Mouse (Mus musculus) layer of hippocampus, adult 18-20 months (tissue): ENCODE results near the gene Agl. TPM values are rescaled to one million over a fixed set of nuclear protein-coding genes. Genes with fewer than 3 reads are reported as not detected.
"Not testable (repeated sequence)": the region's sequence is repeated elsewhere in the genome, so short reads cannot be mapped to it uniquely, and the experiment has no call there.

Source experiments
- DNase-seq, 2 experiments: peaks; one replicate each; pipeline ENCODE4 v3.0.0; 2022; ENCODE audit warnings: low spot score in 2 of 2
- total RNA-seq, 2 experiments: library from RNA; stranded (reverse); gene quantifications; 2 replicates each; pipeline ENCODE4 v1.2.3; 2021

Gene Agl
- total RNA-seq, 2 experiments from 2014 or later, result 22.4 to 25.7 TPM

DNA sequence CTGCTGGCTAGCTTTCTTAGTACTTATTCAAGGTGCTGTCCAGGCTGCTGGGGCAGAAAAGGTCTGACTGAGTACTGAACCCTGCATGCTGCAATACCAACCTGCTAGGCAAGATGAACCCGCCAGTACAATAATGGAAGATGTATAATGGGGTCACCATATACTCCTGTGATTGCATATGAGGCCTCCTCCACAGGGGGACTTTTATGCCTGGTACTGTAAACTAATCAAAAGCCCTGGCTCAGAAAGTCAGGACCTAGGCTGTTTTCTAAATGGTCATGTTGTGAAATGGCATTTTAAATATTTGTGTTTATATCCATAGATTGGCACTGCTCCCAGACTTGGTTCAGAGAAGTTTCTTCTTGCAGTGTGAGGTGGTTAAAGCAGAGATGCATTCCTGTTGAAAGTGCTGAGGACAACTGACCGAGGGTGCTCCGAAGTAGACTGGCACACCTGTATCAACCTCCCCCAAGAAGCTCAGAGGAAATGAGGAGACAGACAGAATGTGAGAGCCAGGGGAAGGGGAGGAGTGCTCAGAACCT, 8.8 kb upstream of the Agl start:
- no peak for DNase-seq

DNA sequence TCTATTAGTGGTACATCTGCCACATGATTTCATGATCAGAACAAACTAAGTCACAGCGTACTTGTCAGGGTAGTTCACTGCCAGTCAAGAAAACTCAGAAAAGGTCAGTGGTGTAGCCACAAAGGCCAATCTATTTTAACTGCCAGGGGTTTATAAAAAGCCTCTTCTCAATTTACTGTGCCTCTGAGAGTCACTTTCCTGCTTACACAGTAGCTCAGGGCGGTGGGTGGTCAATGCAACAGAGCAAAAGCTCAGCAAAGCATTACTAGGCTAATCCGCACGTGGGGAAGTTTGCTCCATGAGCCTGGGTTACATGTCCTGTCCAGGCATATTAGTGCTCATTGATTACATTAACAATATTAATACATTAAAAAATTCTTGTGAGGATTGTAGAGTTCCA, 8.0 kb upstream of the Agl start:
- DNase-seq, result no peak

DNA sequence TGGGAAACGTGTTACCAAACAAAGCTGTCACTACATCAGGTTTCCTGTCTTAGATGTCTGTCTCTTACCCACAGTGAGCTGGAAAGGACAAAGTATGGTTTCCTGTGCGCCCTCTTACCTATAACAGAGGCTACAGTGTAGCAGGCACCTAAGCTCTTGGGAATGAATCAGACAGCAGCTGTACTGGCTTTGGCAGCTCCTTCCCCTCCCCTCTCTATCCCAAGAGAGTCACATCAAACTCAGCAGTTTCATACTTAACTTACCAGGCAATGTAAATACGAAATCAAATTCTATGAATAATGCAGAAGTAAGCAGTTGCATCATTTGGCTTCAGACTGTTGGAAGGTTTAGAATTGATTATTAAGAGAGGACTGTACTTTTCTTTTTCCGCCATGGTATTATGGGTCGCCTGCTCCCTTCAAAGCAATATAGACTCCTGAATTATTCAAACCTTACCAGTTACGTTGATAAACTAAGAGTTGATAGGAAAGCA, 7.4 kb upstream of the Agl start:
- DNase-seq, result no peak

DNA sequence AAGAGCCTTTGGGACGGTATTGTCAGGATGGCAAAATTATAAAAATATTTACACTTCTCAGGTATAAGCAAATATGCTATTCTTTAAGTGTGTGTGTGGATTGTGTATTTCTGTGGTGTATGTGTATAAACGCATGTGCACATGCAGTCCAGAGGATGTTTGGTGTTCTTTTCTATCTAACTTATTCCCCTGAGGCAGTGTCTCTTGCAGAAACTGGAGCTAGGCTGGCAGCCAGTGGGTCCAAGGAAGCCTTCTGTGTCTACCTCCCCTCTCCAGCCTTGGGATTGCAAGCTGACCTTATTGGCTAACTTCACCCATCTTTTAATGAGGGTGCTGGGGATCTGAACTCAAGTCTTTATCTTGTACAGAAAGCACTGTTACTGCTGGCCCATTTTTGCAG, 5.0 kb upstream of the Agl start:
- no peak for DNase-seq

DNA sequence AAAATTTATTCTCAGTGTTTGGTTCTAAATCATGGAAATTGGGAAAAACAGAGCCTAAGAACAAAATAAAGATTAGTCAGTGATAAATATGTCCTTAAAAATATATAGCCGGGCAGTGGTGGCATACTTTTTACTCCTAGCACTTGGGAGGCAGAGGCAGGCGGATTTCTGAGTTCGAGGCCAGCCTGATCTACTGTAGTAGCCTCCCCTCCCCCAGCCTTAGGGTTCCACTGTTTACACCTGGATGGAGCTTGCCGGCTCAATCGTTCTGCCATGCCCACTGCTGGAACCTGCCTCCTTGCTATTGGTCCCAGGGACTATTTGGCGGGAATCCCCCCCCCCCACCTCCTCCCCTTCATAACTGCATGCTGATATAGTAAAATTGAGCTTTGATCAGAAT, 2.4 kb upstream of the Agl start:
- DNase-seq, result not testable (repeated sequence)

DNA sequence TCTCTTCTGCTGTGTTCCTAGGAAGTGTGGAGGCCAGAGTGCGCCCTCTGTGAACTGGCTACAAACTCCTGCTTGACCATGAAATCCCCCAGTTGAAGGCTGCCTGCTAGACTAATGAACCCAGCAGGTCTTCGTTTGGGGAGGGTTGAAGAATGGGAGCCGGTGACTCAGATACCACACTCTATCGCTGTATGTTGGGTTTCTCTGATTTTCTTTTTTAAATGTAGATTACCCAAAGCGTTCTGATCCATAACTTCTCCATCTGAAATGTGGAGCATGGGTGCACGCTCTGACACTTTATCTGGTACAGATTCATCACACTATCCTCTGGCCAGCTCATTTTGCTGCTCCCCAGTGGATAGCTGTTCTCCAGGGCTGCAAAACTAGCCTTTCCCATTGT, 1.3 kb upstream of the Agl start:
- DNase-seq, result no peak

DNA sequence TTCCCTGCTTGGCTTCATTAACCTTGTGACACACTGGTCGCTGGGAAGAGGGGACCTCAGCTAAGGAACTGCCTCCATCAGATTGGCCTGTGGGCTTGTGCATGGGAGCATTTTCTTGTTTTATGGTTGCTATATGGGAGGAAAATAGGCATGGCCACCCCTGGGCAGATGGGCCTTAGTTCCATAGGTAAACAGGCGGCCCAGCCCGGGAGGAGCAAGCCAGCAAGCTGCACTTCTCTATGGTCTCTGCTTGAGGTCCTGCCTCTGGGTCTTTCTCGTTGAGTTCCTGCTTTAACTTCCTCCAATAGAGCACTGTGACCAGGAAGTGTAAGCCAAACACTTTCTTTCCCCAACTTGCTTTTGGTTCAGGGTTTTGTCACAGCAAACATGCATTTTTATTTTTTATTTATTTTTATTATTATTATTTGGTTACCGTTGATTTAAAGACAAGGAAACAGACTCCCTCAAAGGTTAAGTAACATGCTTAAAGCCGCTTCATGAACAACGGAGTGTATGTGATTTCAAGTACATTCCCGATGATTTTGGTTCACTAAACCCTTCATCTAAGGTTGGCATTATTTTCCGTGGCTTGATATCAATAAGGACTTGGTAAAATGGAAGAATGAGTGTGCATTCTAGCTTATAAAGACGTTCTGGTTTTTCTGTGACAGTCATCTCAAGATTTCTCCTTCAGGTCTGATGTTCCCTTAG, 696 bp upstream of the Agl start:
- no peak for DNase-seq

DNA sequence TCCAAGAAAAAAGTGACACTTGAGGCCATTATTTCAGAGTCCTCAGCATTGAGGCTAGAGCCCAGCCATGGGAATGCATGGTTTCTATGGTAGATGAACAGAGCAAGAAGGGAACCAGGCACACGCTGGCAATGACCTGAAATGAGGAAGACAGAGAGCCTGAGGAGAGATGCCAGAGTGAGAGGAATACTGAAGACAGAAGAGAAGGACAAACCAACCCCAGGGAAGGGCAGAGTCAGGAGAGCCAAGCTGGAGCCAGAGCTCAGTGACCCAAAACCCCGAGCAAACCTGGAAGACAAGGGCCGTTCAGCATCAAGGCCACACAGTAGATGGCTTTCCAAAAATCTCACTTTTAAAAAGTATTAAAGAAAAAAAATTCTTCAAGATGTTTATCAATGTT, 2.1 kb downstream of the Agl start:
- DNase-seq, result no peak

DNA sequence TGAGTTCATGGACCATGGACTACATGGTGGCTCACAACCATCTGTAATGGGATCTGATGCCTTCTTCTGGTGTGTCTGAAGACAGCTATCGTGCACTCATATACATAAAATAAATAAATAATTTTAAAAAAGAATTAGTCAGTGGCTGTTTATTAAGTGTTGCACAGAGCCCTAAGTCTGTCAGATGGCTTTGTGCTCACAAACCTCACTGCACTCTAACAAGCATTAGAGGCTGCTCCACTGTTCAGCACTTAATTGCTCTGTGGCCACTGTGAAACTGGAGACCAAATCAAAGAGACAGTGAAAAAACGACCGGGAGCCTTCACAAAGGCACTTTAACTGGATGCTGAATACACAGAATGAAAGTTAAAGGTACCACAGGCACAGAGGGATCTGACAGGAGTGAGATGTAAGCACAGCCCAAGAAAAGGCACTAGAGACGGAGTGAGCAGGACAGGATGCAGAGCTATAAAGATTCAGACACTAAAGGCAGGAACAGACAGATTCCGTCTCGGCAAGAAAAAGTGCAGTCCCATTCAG, 3.1 kb downstream of the Agl start:
- DNase-seq, result no peak

DNA sequence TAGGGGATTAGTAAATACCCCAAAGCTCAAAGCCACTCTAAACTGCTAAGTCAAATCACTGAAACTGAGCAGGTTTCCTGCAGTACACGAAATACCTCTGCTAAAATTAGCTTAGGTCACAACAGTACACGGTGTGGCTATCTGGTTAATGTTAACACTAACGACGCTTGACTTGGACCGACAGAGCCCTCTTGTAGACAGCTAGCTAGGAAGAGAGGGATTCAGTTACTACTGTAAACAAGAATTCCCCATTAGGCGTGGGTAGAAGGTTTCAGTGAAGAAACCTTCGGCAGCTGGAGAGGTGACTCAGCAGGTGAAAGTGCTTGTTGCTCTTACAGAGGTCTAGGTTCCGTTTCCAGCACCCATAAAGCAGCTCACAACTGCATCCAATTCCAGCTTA, 6.2 kb downstream of the Agl start:
- DNase-seq, result no peak

DNA sequence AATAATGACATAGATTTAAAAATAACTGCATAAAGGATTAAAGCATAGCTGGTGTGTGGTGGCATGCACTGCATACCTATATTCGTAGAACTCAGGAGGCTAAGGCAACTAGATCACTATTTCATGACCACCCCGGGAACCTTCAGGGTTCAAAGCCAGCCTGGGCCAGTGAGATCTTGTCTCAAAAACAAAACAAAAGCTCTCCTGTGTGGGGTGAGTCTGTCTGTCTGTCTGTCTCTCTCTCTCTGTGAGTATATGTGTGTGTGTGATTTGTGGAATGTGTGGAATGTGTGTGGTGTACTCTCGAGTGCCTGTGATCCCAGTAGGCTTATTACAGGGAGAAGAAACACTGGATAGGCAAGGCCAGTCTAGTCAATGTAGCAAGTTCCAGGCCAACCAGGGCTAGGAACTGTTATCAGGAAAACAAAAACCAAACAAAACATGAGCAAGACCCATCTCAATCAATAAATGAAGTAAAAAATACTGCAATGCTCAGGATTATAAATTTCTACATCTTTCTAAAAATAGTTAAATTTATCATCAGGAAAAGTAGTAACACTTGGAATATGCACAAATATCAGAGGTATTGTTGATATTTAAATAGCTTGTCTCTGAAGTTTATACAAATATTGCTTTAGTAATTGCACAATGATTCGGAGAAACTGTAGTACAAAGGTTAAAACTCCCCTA, 9.0 kb downstream of the Agl start:
- DNase-seq, result no peak

DNA sequence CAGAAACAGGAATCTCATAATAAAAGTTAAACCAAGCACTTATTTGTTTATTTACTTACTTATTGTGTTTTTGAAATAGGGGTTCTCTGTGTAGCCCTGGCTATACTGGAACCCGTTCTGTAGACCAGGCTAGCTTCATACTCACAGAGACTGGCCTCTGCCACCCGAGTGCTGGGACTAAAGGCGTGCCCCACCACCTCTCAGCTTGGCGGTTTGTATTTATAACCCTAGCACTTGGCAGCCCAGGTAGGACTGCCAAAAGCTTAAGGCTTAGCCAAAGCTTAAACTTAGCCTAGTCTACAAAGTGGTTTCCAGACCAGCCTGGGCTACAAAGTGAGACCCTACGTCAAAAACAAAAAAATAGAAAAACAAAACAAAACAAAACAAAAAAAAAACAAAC, 19.1 kb downstream of the Agl start:
- DNase-seq, result no peak

DNA sequence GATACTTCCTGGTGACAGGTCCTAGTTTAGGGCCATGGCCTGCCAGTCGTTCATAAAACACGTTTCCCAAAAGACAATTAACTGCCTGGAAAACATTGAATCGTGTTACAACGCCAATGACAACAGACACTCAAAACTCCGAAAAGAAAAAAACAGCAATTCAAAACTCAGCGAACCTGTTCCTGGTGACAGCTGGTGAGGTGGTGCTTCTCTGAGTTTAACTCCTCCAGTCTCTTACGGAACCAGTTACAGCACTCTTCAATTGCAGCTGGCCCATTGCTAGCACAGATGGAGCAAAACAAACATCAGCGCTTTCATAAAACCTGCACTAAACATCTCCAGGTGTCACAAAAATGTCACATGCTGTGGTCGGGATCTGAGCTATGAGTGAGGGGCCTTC, 21.4 kb downstream of the Agl start:
- DNase-seq, result no peak

DNA sequence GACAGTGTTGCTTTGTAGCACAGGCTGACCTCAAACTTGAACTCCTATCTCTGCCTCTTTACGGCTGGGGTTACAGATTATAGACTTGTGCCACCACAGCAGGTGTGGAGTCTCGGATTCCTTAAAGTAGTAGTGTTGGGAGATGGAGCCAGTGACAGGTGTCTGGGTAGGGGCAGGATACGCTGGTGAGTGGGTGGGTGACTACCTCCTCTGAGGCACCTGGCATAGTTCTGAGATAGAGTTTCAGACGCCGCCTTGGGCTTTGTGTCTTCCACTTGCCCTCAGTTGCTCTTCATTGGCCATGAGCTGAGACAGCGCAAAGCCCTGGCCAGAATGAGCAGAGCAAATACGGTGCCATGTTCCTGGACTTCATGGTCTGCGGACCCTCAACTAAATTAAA, 22.1 kb downstream of the Agl start:
- no peak for DNase-seq

DNA sequence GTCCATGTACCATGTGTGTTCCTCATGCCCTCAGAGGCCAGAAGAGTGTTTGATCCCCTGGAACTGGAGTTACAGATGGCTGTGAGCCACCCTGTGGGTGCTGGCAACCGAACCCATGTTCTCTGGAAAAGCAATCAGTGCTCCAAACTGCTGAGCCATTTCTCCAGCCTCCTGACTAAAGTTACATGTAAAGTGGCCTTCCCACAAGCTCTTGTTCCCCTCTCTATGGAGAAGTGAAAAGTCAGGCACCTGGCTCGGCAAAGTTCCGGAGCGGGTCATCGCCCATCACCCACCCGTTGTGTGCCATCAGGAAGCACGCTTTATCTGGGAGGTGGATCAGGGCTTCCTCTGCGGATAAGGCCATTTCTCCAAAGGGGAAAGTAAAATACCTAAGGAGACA, 23.2 kb downstream of the Agl start:
- no peak for DNase-seq

DNA sequence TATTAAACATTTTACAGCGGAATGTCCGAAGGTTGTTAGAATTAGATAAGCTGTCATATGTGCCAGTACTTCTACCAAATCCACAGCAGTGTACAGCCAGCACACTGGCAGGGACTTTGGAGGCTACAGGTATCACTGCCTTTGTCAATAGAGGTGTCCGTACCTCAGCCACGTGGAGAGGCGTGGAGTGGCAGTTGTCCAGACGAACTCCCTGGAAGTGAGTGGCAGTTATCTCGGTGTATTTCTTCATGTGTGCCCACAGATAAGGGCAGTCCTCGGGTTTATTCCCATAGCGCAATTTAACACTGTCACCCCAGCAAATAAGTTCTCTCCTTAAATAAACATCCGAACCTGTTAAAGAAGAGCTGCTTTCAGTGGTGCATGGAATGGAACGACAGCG, 23.7 kb downstream of the Agl start:
- no peak for DNase-seq

DNA sequence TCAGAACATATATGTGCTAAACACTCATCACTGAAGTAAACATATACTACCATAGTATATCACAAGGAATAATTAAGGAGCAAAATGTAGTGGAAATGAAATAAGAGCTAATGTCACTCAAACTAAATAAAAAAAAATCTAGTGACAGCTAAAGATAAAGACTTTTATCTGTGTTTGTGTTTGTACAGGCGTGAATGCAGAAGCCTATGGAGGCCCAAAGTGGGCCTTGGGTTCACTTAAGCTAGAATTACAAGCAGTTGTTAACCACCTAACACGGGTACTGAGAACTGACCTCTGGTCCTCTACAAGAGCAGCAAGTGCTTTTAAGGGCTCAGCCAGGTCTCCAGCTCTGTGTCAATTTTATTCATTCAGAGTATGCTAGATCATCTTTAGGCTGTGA, 31.0 kb downstream of the Agl start:
- no peak for DNase-seq

DNA sequence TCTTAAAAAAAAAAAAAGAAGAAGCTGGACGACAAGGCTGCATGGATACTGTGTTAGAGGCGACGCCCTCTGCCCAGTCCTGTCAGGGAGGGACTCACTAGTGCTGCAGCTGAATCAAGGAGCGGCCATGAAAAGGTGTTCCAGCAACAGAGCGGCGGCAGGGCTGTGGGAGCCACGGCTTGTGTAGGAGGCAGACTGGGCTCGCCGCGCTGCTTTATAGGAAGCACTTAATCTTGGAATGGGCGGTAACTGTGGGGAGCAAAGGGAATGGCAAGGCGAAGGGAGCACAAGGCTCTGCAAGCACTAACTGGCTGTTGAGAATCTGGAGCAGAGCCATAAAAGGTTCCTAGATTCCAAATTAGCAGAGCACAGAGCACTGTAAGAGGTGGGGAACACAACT, 34.1 kb downstream of the Agl start:
- DNase-seq, result peak in 1 of 2 experiments; percentile 8

DNA sequence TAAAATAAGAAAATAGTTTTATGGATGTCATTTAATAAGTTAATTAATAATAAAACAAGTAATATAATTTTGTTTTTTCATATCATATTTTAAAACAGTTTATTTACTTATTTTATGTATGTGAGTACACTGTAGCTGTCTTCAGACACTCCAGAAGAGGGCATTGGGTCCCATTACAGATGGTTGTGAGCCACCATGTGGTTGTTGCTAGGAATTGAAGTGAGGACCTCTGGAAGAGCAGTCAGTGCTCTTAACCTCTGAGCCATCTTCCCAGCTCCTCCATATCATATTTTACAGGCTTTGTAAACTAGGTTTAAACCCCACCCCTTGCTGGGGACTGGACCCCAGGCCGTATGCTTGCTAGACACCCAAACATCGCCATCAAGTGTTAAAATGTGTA, 36.4 kb downstream of the Agl start:
- peak in 1 of 2 experiments; percentile 46 for DNase-seq

DNA sequence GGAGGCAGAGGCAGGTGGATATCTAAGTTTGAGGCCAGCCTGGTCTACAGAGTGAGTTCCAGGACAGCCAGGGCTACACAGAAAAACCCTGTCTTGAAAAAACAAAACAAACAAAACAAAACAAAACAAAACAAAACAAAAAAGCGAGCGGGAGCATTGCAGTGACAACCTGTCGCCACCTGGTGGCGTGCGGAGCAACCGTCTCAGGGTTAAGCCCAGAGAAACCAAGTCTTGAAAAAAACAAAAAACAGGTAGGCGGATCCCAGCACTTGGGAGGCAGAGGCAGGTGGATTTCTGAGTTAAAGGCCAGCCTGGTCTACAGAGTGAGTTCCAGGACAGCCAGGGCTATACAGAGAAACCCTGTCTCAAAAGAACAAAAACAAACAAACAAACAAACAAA, 41.0 kb downstream of the Agl start:
- DNase-seq, result not testable (repeated sequence)

DNA sequence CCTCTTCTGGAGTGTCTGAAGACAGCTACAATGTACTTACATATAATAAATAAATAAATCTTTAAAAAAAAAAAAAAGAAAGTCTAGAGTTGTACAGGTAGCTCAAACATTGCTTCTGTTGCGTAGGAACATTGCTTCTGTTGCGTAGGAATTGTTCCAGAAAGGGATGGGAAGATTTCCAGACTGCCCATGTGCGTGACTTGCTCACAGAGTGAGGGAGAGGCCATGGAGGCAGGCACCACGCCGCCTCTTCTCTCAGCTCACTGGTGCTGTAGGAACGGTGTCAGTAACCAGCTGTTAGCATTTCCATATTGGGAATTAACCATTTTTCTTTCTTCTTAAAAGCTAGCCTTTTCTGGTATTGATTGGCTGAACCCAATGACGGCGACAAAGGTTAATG, 55.1 kb downstream of the Agl start:
- DNase-seq, result peak in 1 of 2 experiments; percentile 28

DNA sequence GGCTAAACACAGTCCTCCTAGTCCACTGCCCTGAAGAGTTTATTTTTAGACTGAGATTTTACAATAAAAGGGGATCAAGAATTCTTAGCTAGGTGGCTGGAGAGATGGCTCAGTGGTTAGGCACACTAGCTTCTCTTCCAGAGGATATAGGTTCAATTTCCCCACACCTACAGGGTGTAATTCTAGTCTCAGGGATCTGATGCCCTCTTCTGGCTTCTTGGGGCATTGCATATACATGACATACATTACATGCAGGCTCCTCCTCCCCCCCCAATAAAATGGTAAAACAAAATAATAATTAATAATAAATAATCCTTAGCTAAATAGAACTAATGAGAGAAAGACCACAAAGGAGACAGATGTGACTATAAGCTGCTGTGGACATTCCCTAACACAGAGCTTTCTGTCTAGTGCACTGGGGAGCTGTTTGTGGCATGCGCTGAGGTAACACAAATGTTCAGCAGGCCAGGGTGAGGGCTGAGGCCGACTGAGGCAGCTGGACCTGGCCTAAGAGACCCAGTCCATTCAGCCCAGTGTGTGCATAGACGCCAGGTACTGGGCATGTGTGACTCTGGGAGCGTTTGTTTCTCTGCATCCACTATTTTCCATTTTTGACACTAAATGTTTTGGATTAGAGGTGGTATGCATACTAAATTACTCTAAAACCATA, 56.6 kb downstream of the Agl start:
- DNase-seq, result peak in 1 of 2 experiments; percentile 66
